Mouse (Mus musculus): Measurements from ENCODE around the gene Rplp0.

GRCm38 (mm10) chr5:115538693-115539043, 20.6 kb upstream of the Rplp0 start:
- no peak for TF ChIP-seq GATA1 (IDR thresholded peaks at IDR 0.05; ENCODE audit: borderline replicate concordance, low read length)
- TF ChIP-seq FLI1 (IDR thresholded peaks at IDR 0.05; ENCODE audit: low read length) = no peak
